Mouse (Mus musculus) thymus, adult 2 months (tissue): ENCODE data around the gene Tbc1d14.

Experiments used
- CTCF ChIP-seq: fragments of 200-500 bp; IDR thresholded peaks from 2 replicates; pipeline ENCODE4 v1.5.1; 2012; ENCODE audit warnings: mild to moderate bottlenecking, control low read depth, low read length, moderate library complexity, borderline replicate concordance; ENCODE audit not compliant: control insufficient read depth, poor library complexity, insufficient read depth; ENCODE audit errors: extremely low read depth
- POLR2A ChIP-seq: fragments of 200-500 bp; IDR thresholded peaks from 2 replicates; pipeline ENCODE4 v1.6.1; 2012; ENCODE audit warnings: mild to moderate bottlenecking, low read length, control low read depth, moderate library complexity; ENCODE audit not compliant: control insufficient read depth, poor library complexity, insufficient read depth; ENCODE audit errors: extremely low read depth

- TF ChIP-seq CTCF (no peak), POLR2A (no peak)
These were observed 77.5 kb downstream of the Tbc1d14 start for GRCm38 (mm10) chr5:36515558-36515957.
